Mouse (Mus musculus) E14TG2a.4 (cell line): ENCODE results near the gene Pmm2.
A peak's percentile ranks its signal among the peaks of the same experiment; 100 is the strongest.

Experiments used
- H3K27me3 ChIP-seq: 2 replicates; pipeline ENCODE4 v1.6.1; 2014; ENCODE audit warnings: low read length, control low read depth; ENCODE audit not compliant: insufficient read depth
- H3K36me3 ChIP-seq: 2 replicates; pipeline ENCODE4 v1.6.1; 2014; ENCODE audit warnings: low read length, control low read depth; ENCODE audit not compliant: insufficient read depth
- H3K4me1 ChIP-seq: replicated peaks from 2 replicates; pipeline ENCODE4 v1.6.1; 2014; ENCODE audit warnings: low read depth, low read length, control low read depth
- H3K4me3 ChIP-seq: replicated peaks from 2 replicates; pipeline ENCODE4 v1.5.1; 2014; ENCODE audit warnings: mild to moderate bottlenecking, low read length
- H3K9me3 ChIP-seq: 2 replicates; pipeline ENCODE4 v1.6.1; 2014; ENCODE audit warnings: low read length, control low read depth
- CTCF ChIP-seq: conservative IDR thresholded peaks from 2 replicates; pipeline ENCODE4 v1.5.1; 2014; ENCODE audit warnings: low read length
- NANOG ChIP-seq: IDR thresholded peaks from 2 replicates; pipeline ENCODE4 v1.6.1; 2014; ENCODE audit warnings: borderline replicate concordance, low read length, mixed read lengths
- POU5F1 ChIP-seq: IDR thresholded peaks from 2 replicates; pipeline ENCODE4 v1.6.1; 2014; ENCODE audit warnings: low read length, borderline replicate concordance

Pmm2 gene

GRCm38 (mm10) chr16:8637217-8638051 lies at the start of gene Pmm2, which contains the start of gene Tmem186:
Gene Pmm2 (plus strand): TSS chr16:8637674.
Gene Tmem186 (minus strand): TSS chr16:8637712.
- no peak for TF ChIP-seq NANOG
- TF ChIP-seq CTCF: no peak
- TF ChIP-seq POU5F1: no peak
- H3K27me3 ChIP-seq: no peaks in the 10 kb centered on the region

GRCm38 (mm10) chr16:8595411-8595810 lies 42.1 kb upstream of the Pmm2 start:
- no peaks in the 10 kb centered on the region for H3K9me3 ChIP-seq
- H3K4me1 ChIP-seq: no peaks in the 10 kb centered on the region
- no peak overlapping the region for H3K4me3 ChIP-seq
- no peaks in the 10 kb centered on the region for H3K36me3 ChIP-seq
- TF ChIP-seq NANOG (no peak), POU5F1 (no peak), CTCF (no peak)
- H3K27me3 ChIP-seq: no peaks in the 10 kb centered on the region

More at GRCm38 (mm10) chr16:8637217-8638051, at the start of gene Pmm2, which contains the start of gene Tmem186:
- Histone ChIP-seq H3K9me3 (no peaks in the 10 kb centered on the region), H3K4me3 (peak within 1 kb of the TSS; percentile 96), H3K4me1 (peaks cover 60% of the 10 kb centered on the region), H3K36me3 (peaks cover 68% of the 10 kb centered on the region)

DNA sequence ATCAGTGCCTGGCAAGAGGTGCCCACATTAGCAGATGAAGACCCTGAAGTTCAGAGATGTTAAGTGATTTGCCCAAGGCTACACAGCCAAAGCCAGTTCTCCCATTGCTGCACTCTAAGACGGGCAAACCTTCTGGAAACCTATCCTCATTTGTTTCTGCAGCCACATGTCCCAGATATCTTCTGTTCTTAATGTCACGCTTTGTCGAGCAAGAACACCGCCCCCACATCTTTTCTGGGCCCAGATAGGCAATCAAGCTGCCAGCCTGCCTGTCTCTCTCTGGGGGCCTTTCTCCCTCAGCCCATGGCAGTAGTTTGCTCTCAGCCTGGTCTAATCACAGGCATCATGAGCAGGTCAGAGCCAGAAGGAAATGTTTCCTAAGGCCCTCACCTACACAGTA lies 41.1 kb upstream of the Pmm2 start:
- no peaks in the 10 kb centered on the region for H3K36me3 ChIP-seq
- no peak overlapping the region for H3K4me3 ChIP-seq
- H3K4me1 ChIP-seq: no peaks in the 10 kb centered on the region
- no peak for TF ChIP-seq POU5F1
- TF ChIP-seq NANOG: no peak
- TF ChIP-seq CTCF: no peak
- no peaks in the 10 kb centered on the region for H3K27me3 ChIP-seq
- H3K9me3 ChIP-seq: no peaks in the 10 kb centered on the region

DNA sequence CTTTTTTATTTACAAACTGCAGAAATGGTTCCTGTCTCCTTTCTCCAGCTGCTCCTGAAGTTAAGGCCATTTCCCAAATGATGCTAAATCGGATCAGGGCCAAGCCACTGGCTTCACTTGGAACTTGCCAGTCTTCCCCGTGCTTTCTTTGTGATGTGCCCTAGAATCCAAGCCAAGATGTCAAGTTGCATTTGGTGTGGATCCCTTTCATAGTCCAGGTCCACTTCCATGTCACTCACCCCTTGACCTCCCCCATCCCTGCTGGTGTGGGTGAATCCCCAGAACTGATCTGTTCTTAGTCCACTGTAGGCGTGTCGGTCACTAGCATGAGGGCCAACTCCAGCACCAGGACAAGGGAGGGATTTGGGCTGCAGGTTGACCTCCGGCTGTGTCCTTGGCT lies 40.0 kb upstream of the Pmm2 start:
- no peaks in the 10 kb centered on the region for H3K36me3 ChIP-seq
- no peaks in the 10 kb centered on the region for H3K27me3 ChIP-seq
- H3K9me3 ChIP-seq: no peaks in the 10 kb centered on the region
- H3K4me3 ChIP-seq: no peak overlapping the region
- TF ChIP-seq CTCF (no peak), POU5F1 (no peak), NANOG (no peak)
- H3K4me1 ChIP-seq: 0 out of 2 replicates have a peak, but pooled peaks cover 5% of the 10 kb centered on the region

DNA sequence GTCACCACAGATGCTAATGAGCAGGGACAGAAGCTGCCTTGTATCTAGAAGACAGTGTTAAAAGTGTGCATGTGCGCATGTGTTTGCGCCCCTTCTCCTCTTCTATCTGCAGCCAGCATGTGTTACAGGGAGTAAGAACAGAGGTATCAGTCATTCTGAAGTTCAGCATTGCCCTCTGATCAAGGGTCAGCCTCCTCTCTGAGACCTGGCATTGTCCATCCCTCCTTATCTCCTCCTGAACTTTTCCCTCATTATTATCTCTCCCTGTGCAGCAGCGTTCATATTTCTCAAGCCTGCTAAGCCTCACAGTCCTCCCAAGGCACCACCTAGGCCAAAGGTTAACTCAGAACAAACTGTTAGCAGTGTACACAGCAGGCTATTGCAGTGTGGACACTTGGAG lies 33.7 kb upstream of the Pmm2 start:
- no peaks in the 10 kb centered on the region for H3K27me3 ChIP-seq
- TF ChIP-seq POU5F1 (no peak), CTCF (no peak), NANOG (no peak)

DNA sequence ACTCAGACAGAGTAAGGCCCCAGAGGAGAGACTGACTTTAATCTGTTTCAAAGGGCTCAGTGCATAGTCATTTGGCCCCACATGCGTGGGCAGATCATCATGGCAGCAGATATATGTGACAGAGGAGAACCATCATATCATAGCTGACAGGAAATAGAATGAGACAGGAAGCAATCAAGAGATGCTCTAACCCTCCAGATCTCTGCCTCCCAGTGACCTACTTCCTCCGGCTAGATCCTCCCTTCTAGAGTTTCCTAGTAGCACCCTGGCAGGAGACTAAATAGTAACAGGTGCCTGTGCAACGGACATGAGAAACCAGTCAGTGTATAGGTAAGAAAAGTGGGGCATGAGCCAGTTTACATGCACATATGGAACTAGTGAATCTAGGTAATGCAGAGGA lies 27.1 kb upstream of the Pmm2 start:
- no peaks in the 10 kb centered on the region for H3K4me1 ChIP-seq
- H3K4me3 ChIP-seq: no peak overlapping the region
- H3K36me3 ChIP-seq: no peaks in the 10 kb centered on the region
- TF ChIP-seq NANOG (no peak), CTCF (no peak), POU5F1 (no peak)
- H3K27me3 ChIP-seq: peaks cover 5% of the 10 kb centered on the region; the same call in 1 of the 2 replicates
- no peaks in the 10 kb centered on the region for H3K9me3 ChIP-seq

More for the DNA sequence above, 33.7 kb upstream of the Pmm2 start:
- H3K4me1 ChIP-seq: 0 out of 2 replicates have a peak, but pooled peaks cover 5% of the 10 kb centered on the region
- no peak overlapping the region for H3K4me3 ChIP-seq
- no peaks in the 10 kb centered on the region for H3K36me3 ChIP-seq
- H3K9me3 ChIP-seq: no peaks in the 10 kb centered on the region

DNA sequence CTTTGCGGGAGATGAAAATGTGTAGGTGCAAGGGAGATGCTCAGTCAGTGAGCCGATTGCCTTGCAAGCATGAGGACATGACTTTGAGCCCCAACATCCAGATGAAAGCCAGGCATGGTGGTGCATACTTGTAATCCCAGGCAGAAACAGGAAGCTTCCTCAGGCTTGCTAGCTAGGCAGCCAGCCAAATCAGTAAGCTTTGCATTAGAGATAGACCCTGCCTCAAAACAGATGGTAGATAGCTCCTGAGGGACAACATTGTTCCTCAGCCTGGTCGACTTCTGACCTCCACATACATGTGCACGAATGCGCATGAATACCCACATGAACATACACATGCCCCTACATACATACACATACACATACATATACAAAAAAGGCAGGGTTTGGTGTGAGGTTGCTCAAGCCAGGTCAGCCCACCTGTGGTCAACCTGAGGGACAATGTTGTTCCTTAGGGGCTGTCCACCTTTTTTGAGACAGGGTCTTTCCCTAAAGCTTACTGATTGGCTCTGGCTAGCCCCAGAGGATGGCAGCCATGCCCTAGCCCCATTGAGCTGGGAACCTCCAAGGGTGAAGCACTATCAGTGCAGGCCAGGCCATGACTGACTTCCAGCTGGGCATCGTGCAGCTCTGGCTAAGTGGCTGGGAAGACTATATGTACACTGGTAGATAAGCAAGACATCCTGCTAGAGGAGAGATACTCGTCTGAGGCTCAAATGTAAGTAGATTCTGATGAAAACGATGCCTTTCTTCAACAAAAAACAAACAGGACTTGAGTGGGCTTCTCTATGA lies 25.1 kb upstream of the Pmm2 start:
- H3K4me3 ChIP-seq: no peak overlapping the region
- no peak for TF ChIP-seq CTCF
- no peaks in the 10 kb centered on the region for H3K36me3 ChIP-seq
- no peaks in the 10 kb centered on the region for H3K9me3 ChIP-seq
- no peaks in the 10 kb centered on the region for H3K4me1 ChIP-seq
- peaks cover 5% of the 10 kb centered on the region; the same call in 1 of the 2 replicates for H3K27me3 ChIP-seq

GRCm38 (mm10) chr16:8613039-8613438 lies 24.4 kb upstream of the Pmm2 start:
- peaks cover 5% of the 10 kb centered on the region; the same call in 1 of the 2 replicates for H3K27me3 ChIP-seq
- no peaks in the 10 kb centered on the region for H3K36me3 ChIP-seq
- TF ChIP-seq CTCF (no peak), NANOG (no peak), POU5F1 (no peak)
- no peaks in the 10 kb centered on the region for H3K4me1 ChIP-seq
- H3K4me3 ChIP-seq: no peak overlapping the region
- H3K9me3 ChIP-seq: no peaks in the 10 kb centered on the region
